In the genomic region with DNA sequence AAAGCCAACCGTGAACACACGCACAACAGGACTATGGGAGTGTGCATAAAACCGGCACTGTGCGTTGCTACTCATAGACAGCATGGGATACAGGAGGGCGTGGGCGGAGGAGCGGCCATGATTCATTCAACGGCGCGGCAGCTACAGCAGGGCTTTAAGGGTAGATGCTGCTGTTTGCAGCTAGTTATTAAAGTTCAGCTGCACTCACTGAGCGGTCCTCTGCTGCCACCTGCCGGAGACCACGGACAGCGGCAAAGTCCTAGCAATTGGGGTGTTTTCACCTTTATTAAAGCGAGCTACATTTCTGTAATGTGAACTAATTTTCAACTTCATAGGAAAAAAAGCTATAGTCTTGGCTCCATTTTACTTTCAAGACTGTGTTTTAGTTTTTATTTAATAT, we compare ENCODE assay signal across 8 mouse cellular contexts.
A peak's percentile ranks its signal among the peaks of the same experiment; 100 is the strongest.
DNase-seq lines count a peak whose midpoint lies in the region; ATAC-seq lines count a peak whose summit lies in the region.

No protein-coding gene starts in this region.

- no peaks in the 10 kb centered on the region for H3K27me3 ChIP-seq in embryonic facial prominence, embryonic 10.5 days (replicated peaks; ENCODE audit: low read depth, poor library complexity, severe bottlenecking)
- H3K27me3 ChIP-seq in liver, embryonic 11.5 days (replicated peaks; ENCODE audit: control insufficient read depth, insufficient read depth, low read length): no peaks in the 10 kb centered on the region
- no peaks in the 10 kb centered on the region for H3K27me3 ChIP-seq in splenic B cell, adult 2 months (ENCODE audit: control insufficient read depth, insufficient read depth, low read length, poor library complexity, severe bottlenecking)

- H3K4me2 ChIP-seq in liver, embryonic 11.5 days: no peak overlapping the region

- H3K4me3 ChIP-seq in embryonic facial prominence, embryonic 10.5 days: no peak overlapping the region
- no peak overlapping the region for H3K4me3 ChIP-seq in liver, embryonic 11.5 days (ENCODE audit: low read depth, low read length)

- DNase-seq in B cell, adult 2 months: peak; percentile 76 to 79
- peak; percentile 89 for DNase-seq in adrenal gland, postnatal 14 days
- DNase-seq in embryonic facial prominence, embryonic 10.5 days (ENCODE audit: low spot score): peak; percentile 83
- DNase-seq in kidney, postnatal 25 days: peak; percentile 79 to 84
- DNase-seq in liver, embryonic 11.5 days (ENCODE audit: low spot score): peak; percentile 69
- DNase-seq in neural tube, embryonic 10.5 days (ENCODE audit: extremely low spot score, low spot score): peak; percentile 72
- peak; percentile 75 for DNase-seq in splenic B cell, adult 2 months (ENCODE audit: low read depth, low spot score)

- H3K36me3 ChIP-seq in embryonic facial prominence, embryonic 10.5 days (replicated peaks): peaks cover 95% of the 10 kb centered on the region
- peaks cover 35% of the 10 kb centered on the region for H3K36me3 ChIP-seq in liver, embryonic 11.5 days (ENCODE audit: control insufficient read depth, insufficient read depth, low read length)
- H3K36me3 ChIP-seq in splenic B cell, adult 2 months (ENCODE audit: control insufficient read depth, insufficient read depth, low read length, poor library complexity, severe bottlenecking): peaks cover 19% of the 10 kb centered on the region; the same call in 1 of the 2 replicates

- no peak overlapping the region for H3K9ac ChIP-seq in liver, embryonic 11.5 days (ENCODE audit: low read depth, low read length)

- H3K4me1 ChIP-seq in embryonic facial prominence, embryonic 10.5 days: peaks cover 6% of the 10 kb centered on the region
- no peaks in the 10 kb centered on the region for H3K4me1 ChIP-seq in liver, embryonic 11.5 days (replicated peaks; ENCODE audit: control insufficient read depth, insufficient read depth, low read length)

- H3K9me3 ChIP-seq in embryonic facial prominence, embryonic 10.5 days: no peaks in the 10 kb centered on the region
- H3K9me3 ChIP-seq in liver, embryonic 11.5 days (ENCODE audit: control insufficient read depth, low read length): no peaks in the 10 kb centered on the region

- ATAC-seq in granulocyte monocyte progenitor cell, adult 5-6 weeks (replicated peaks; ENCODE audit: poor library complexity, severe bottlenecking): peak; percentile 89
- peak; percentile 52; the same call in 1 of the 2 replicates for ATAC-seq in liver, embryonic 11.5 days (replicated peaks; ENCODE audit: low FRiP score)

- H3K27ac ChIP-seq in embryonic facial prominence, embryonic 10.5 days (replicated peaks): no peak overlapping the region
- H3K27ac ChIP-seq in liver, embryonic 11.5 days (ENCODE audit: low read depth, low read length): no peak overlapping the region

- WGBS in embryonic facial prominence, embryonic 10.5 days: 43% methylated on average over 15 of the region's 15 CpGs
- WGBS in liver, embryonic 11.5 days: 45% methylated on average over 15 of the region's 15 CpGs
